Mouse (Mus musculus) liver, postnatal 0 days (tissue): ENCODE results near the gene Pepd.

Experiments used
- CTCF ChIP-seq: sonication (generic); IDR thresholded peaks from 2 replicates; pipeline ENCODE4 v1.5.1; 2016; ENCODE audit warnings: antibody characterized with exemption, low read depth
- EP300 ChIP-seq: IDR thresholded peaks from 2 replicates; pipeline ENCODE4 v1.6.1; 2016; ENCODE audit warnings: antibody characterized with exemption, low read depth, mild to moderate bottlenecking

GRCm38 (mm10) chr7:35086271-35086861 is 174.2 kb downstream of the Pepd start:
- TF ChIP-seq CTCF (0 out of 2 replicates have a peak, but pooled peaks have one; percentile 14), EP300 (no peak)
